Mouse (Mus musculus) ES-E14 (cell line): ENCODE results near the gene Kcnt2. TPM values are rescaled to one million over a fixed set of nuclear protein-coding genes. Genes with fewer than 3 reads are reported as not detected.

Source experiments
- DNase-seq: peaks from one replicate; pipeline ENCODE4 v3.0.0-alpha.2; 2013; ENCODE audit warnings: low read depth, low spot score
- H3K27ac ChIP-seq: 2 replicates; pipeline ENCODE4 v1.5.1; 2012; ENCODE audit warnings: low read depth, mild to moderate bottlenecking, low read length, moderate library complexity, mixed read lengths; ENCODE audit not compliant: poor library complexity, insufficient read depth, severe bottlenecking
- H3K36me3 ChIP-seq: 2 replicates; pipeline ENCODE4 v1.6.1; 2012; ENCODE audit warnings: mild to moderate bottlenecking, low read length, moderate library complexity, mixed read lengths; ENCODE audit not compliant: control insufficient read depth, poor library complexity, insufficient read depth, severe bottlenecking
- H3K4me1 ChIP-seq, 2 experiments: fragments of 150-350 bp in 1 of 2; sonication (generic) in 1 of 2; 2 replicates each; pipeline ENCODE4 v1.6.1; 2012; ENCODE audit warnings: low read length in 2 of 2, mild to moderate bottlenecking in 1 of 2, mixed read lengths in 1 of 2; ENCODE audit not compliant: control insufficient read depth in 2 of 2, insufficient read depth in 2 of 2, poor library complexity in 1 of 2
- H3K4me3 ChIP-seq, 2 experiments: fragments of 150-350 bp in 1 of 2; sonication (generic) in 1 of 2; 2 replicates each; pipeline ENCODE4 v1.5.1; 2012; ENCODE audit warnings: low read length in 2 of 2, low read depth in 1 of 2, mild to moderate bottlenecking in 1 of 2, mixed read lengths in 1 of 2; ENCODE audit not compliant: insufficient read depth in 1 of 2, poor library complexity in 1 of 2, severe bottlenecking in 1 of 2
- H3K9ac ChIP-seq: 2 replicates; pipeline ENCODE4 v1.6.1; 2012; ENCODE audit warnings: low read depth, mild to moderate bottlenecking, low read length, mixed read lengths; ENCODE audit not compliant: poor library complexity, insufficient read depth, severe bottlenecking
- H3K9me3 ChIP-seq: fragments of 150-350 bp; sonication (generic); 2 replicates; pipeline ENCODE4 v1.6.1; 2012; ENCODE audit warnings: low read depth, mild to moderate bottlenecking, low read length; ENCODE audit not compliant: control insufficient read depth, insufficient read depth
- CHD2 ChIP-seq: IDR thresholded peaks from 2 replicates; pipeline ENCODE4 v1.6.1; 2014; ENCODE audit warnings: mild to moderate bottlenecking, low read depth, low read length, inconsistent platforms
- HCFC1 ChIP-seq: IDR thresholded peaks from 2 replicates; pipeline ENCODE4 v1.6.1; 2012; ENCODE audit warnings: low read length, inconsistent platforms, borderline replicate concordance; ENCODE audit not compliant: insufficient read depth
- MAFK ChIP-seq: IDR thresholded peaks from 2 replicates; pipeline ENCODE4 v1.6.1; 2014; ENCODE audit warnings: mild to moderate bottlenecking, low read depth, low read length, inconsistent platforms; ENCODE audit not compliant: insufficient read depth
- ZC3H11A ChIP-seq: IDR thresholded peaks from 2 replicates; pipeline ENCODE4 v1.6.1; 2012; ENCODE audit warnings: low read depth, mild to moderate bottlenecking, inconsistent platforms, low read length, borderline replicate concordance
- ZNF384 ChIP-seq: IDR thresholded peaks from 2 replicates; pipeline ENCODE4 v1.6.1; 2012; ENCODE audit warnings: low read depth, low read length, inconsistent platforms
- in situ Hi-C, 2 experiments: fragments of 600-800 bp; cut with MboI; formaldehyde crosslinking; loops; one replicate each; pipeline ENCODE4 v1.15.1; 2025; ENCODE audit warnings: low sequenced_read_pairs in 2 of 2, inconsistent platforms in 1 of 2; ENCODE audit not compliant: unreplicated experiment in 2 of 2
- total RNA-seq: library from RNA; depleted of rRNA; stranded (reverse); fragments of 300-350 nt; gene quantifications from 2 replicates; pipeline ENCODE4 v1.2.3, GENCODE M21; 2012

The Kcnt2 gene
- total RNA-seq, 1 experiment: 1.2 TPM

DNA sequence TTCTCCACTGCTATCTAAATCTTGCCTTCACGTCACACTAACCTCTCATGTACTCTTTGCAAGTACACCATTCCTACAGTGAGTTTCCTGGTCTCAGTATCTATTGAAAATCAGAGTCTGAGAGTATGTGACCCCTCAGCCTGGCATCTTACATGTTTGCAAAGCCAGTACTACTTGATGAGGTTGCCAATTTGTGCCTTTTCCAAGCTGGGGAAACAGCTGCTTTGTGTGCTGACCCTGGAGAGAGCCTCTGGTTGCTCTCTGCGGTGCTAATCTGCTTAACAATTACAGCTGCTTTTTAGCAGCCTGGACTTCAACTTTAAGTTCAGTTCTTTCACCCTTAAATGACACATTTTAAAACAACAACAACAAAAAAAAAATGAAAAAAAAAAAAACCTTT lies 133.6 kb downstream of the Kcnt2 start:
- Histone ChIP-seq H3K27ac (no peak overlapping the region), H3K4me3 (no peak overlapping the region), H3K4me1 (no peaks in the 10 kb centered on the region), H3K9ac (no peak overlapping the region), H3K36me3 (no peaks in the 10 kb centered on the region), H3K9me3 (no peaks in the 10 kb centered on the region)
- in situ Hi-C loops: no loop called here
- no peak for DNase-seq
- TF ChIP-seq MAFK: no peak
- TF ChIP-seq CHD2: no peak
- no peak for TF ChIP-seq ZC3H11A
- no peak for TF ChIP-seq HCFC1
- TF ChIP-seq ZNF384: no peak

DNA sequence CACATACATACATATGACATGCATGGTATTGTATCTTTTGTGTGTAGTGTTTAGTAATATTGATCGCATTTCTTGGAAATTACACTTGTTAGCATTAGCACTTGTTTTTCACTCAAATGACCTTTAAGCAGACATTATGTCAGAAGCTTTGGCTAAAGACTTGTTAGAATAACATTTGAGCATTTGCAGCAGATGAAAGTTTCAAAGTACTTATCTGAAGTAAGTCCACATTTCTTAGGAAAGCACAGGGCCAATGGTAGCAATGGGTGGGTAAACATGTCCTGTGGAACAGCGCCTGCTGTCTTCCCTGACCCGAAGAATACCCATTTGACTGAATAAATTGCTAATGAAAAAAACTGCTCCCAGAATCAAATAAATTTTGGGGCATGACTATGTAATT lies 135.1 kb downstream of the Kcnt2 start:
- TF ChIP-seq HCFC1 (no peak), ZC3H11A (no peak), CHD2 (no peak), MAFK (no peak), ZNF384 (no peak)
- H3K4me3 ChIP-seq: no peak overlapping the region
- no peaks in the 10 kb centered on the region for H3K36me3 ChIP-seq
- H3K27ac ChIP-seq: no peak overlapping the region
- no peak for DNase-seq
- no peaks in the 10 kb centered on the region for H3K9me3 ChIP-seq
- in situ Hi-C loops: no loop called here
- H3K4me1 ChIP-seq: no peaks in the 10 kb centered on the region
- H3K9ac ChIP-seq: no peak overlapping the region

DNA sequence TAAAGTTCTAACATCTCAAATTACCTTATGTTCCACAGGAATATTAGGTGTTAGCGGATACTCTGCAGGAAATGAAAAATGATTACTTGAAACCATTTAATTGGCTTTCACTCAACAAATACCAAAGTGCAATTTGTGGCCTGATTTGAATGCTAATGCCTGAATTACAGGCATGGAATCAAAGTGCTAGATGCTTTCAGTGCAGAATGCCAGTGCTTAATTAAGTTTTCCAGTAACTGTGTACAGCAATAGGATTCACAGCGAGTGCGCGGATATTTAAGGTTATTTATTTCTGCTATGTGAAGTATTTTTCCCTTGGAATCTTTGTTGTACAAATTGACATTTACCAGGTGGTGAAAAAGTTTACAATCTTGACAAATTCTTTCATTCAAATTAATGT lies 144.3 kb downstream of the Kcnt2 start:
- DNase-seq: no peak
- H3K4me1 ChIP-seq: no peaks in the 10 kb centered on the region
- H3K9me3 ChIP-seq: no peaks in the 10 kb centered on the region
- TF ChIP-seq CHD2 (no peak), HCFC1 (no peak), ZNF384 (no peak), MAFK (no peak), ZC3H11A (no peak)
- H3K36me3 ChIP-seq: no peaks in the 10 kb centered on the region
- H3K9ac ChIP-seq: no peak overlapping the region
- in situ Hi-C loops: no loop called here
- H3K27ac ChIP-seq: no peak overlapping the region
- H3K4me3 ChIP-seq: no peak overlapping the region

DNA sequence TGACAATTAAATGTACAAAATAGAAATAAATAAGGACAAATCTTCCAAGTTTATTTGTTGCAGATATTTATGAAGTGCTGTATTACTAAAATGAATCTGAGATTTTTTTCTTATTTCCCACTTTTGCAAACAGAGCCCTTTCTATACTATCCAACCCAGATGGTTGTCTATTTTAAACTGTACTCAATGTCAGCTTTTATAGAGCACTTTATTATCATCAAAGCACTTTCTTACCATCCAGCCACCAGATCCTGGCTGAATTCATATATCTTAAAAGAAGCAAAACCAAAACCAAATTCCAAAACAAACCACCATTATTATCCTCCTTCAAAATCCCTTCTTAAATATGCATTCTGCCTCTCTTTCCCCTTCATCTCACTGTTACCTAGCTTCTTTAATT lies 151.8 kb downstream of the Kcnt2 start:
- in situ Hi-C loops: no loop called here
- TF ChIP-seq HCFC1: no peak
- TF ChIP-seq ZC3H11A: no peak
- TF ChIP-seq MAFK: no peak
- TF ChIP-seq ZNF384: no peak
- no peak for TF ChIP-seq CHD2
- no peaks in the 10 kb centered on the region for H3K9me3 ChIP-seq
- H3K4me1 ChIP-seq: no peaks in the 10 kb centered on the region
- no peak overlapping the region for H3K4me3 ChIP-seq
- H3K27ac ChIP-seq: no peak overlapping the region
- H3K36me3 ChIP-seq: no peaks in the 10 kb centered on the region
- H3K9ac ChIP-seq: no peak overlapping the region
- no peak for DNase-seq

DNA sequence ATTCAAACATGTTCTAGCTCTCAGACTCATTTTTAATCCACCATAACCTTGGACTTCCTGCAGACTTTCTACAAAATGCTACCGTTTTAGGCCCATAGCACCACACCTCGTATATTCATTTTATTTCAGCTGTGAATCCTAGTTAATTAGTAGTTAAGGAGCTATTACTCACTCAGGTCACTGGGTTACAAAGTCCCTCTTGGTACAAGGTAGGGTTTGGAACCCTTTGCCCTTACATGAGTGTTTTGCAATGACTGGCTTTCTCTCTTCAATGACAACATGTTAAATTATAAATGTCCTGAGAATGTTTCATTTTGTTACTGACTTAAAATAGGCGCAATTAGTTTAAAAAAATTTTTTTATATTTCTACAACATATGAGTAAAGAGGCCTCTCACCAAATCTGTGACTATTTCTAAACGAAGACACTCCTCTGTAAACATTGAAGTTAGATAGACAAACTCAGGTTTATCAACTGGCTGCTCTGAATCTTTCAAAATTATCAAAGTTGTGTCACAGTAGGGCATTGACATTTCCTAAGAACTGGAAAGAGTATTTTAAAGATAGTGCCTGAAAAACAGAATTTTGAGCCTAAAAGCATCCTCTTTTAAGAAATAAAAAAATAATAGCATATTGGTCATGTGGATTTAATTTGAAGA lies 160.8 kb downstream of the Kcnt2 start:
- Histone ChIP-seq H3K4me1 (no peaks in the 10 kb centered on the region), H3K9ac (no peak overlapping the region), H3K9me3 (no peaks in the 10 kb centered on the region), H3K36me3 (no peaks in the 10 kb centered on the region), H3K27ac (no peak overlapping the region), H3K4me3 (no peak overlapping the region)
- no peak for DNase-seq
- TF ChIP-seq HCFC1 (no peak), ZNF384 (no peak), CHD2 (no peak), MAFK (no peak), ZC3H11A (no peak)
- in situ Hi-C loops: no loop called here
